Mouse (Mus musculus) lung, postnatal 0 days (tissue): ENCODE measurements at regions not wholly inside any gene's neighbourhood (a gene's known extent, or its start where the extent isn't known, plus 50 kb on each side); places are given as distances from the start of the nearest gene placed in this dataset.

Experiments used
- CTCF ChIP-seq: IDR thresholded peaks from 2 replicates; pipeline ENCODE4 v1.5.1; 2016; ENCODE audit warnings: antibody characterized with exemption, mild to moderate bottlenecking
- EP300 ChIP-seq: IDR thresholded peaks from 2 replicates; pipeline ENCODE4 v1.6.1; 2016; ENCODE audit warnings: antibody characterized with exemption, mild to moderate bottlenecking, control low read depth

DNA sequence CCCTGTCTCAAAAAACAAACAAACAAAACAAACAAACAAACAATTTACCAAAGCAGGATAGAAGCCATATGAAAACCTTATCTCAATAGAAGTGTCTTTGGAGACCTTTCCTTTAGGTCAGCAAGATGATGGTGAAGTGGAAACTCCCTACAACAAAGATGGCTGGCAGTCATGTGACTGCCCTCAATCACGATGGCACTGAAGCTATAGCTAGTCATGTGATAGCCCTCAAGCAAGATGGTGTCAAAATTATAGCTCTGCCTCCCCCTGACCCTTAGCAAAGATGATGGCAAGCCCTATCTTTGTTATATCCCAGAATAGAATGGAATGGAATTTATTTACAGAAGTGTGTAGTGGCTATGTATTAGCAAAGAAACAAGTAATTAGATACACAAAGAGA lies 423.2 kb downstream of the 1810013L24Rik start:
- TF ChIP-seq CTCF (no peak), EP300 (no peak)
